Mouse (Mus musculus): ENCODE measurements at regions not wholly inside any gene's neighbourhood (a gene's known extent, or its start where the extent isn't known, plus 50 kb on each side); places are given as distances from the start of the nearest gene placed in this dataset.

DNA sequence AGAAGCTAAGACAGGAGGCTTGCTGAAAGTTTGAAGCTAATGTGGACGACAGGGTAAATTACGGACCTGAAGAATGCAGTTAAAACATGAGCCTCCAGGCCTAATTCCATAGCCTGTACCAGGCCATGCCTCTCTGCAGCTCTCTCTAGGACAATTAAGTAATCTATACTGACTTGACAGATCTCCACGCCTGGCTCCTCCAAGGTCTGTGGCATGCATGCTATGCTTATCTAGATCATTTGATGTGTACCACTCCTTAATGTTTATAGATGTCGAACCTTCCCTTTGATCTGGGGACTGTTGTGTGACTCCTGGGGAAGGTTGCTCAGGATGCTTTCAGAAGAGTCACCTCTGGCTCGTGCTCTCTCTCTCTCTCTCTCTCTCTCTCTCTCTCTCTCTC lies 62.2 kb upstream of the Cd55 start:
- no peak for DNase-seq

- DNase-seq, result no peak
These were observed 55.3 kb upstream of the Cd55 start for GRCm38 (mm10) chr1:130517868-130518267.

DNA sequence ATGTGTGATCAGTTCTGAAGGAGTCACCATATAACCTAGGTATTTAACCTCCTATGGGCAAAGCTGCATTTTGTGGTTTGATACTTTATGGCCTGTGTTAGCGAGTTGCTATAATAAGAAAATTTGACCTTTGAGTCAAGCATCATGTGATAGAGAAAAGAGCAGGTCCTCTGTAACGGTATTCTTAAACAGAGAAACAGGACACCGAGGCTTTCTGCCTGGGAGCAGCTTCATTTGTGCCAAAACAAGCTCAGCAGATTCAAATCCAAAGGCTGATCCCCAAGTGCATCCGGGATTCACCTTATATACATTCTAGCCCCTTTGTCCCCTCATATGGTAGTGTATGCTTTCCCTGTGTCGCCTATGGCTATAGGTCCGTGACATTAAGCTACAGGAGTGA lies 54.1 kb upstream of the Cd55 start:
- no peak for DNase-seq

- peak; percentile 20 for DNase-seq
These were observed 52.8 kb upstream of the Cd55 start for GRCm38 (mm10) chr1:130515316-130515715.

GRCm38 (mm10) chr1:130513482-130513881 lies 50.9 kb upstream of the Cd55 start:
- no peak for DNase-seq

DNA sequence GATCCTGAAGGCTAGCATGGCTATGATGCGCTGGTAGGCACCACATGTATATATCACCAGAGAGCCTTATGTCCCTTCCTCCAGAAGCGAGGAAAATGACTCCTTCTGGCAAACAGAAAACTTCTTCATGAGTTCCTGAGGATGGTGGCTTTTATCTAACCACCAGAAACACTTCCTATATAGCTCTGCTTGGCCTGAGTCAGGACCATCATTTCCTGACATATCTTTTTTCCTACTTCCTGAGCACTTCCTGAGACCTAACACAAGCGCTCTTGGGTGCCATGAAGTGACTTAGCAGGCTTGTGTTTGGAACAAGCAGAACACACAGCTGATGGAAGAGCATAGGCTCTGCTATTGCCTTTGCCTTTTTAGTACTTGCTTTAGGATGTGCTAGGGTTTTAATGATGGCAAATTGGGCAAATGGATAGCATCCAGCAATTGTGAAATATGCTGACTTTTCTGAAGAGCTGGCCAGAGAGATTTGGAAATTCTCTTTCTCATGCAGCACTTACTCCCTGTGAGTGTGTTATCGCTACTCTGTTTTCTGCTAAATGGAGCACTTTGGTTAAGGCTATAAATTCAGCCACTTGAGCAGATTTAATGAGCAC lies 50.4 kb upstream of the Cd55 start:
- no peak for DNase-seq

All from retina, postnatal 1 day (tissue).